In the genomic region with DNA sequence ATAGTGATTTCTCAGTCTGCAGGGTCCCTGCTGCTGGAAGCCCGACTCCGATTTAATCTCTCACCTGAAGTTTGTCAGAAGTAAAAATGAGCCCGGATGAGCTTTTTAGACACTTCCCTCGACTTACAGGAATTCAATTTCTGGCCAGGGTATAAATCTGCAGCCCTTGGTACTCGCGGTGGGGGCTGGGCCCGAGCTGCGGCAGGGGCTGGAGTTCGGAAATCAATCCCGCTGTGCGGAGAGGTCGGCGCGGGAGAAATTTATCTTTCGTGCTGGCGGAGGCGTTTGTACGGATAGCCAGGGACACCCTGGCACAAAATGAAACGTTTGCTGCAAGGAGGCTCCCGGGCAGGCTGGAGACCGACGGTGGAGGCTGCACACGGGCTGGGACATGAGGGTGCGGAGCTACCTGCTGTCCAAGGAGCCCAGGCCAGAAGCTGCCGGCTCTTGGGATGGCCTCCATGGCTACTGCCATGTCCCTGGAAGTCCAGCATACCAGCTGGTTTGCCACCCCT, we compare ENCODE assay signal across 8 mouse cellular contexts. TPM values are rescaled to one million over a fixed set of nuclear protein-coding genes. Genes with fewer than 3 reads are reported as not detected.
A peak's percentile ranks its signal among the peaks of the same experiment; 100 is the strongest.
DNase-seq lines count a peak whose midpoint lies in the region; ATAC-seq and TF ChIP-seq lines count a peak whose summit lies in the region.

No protein-coding gene starts in this region.

- peak overlapping the region; percentile 8 for H3K9ac ChIP-seq in kidney, embryonic 15.5 days
- peak overlapping the region; percentile 50 for H3K9ac ChIP-seq in embryonic facial prominence, embryonic 11.5 days (replicated peaks; ENCODE audit: low read length)
- no peak overlapping the region; the same call in 1 of the 2 replicates for H3K9ac ChIP-seq in hindbrain, postnatal 0 days (replicated peaks; ENCODE audit: low read length)

- H3K4me3 ChIP-seq in kidney, embryonic 15.5 days (replicated peaks) = peak overlapping the region; percentile 37
- peak overlapping the region; percentile 30 for H3K4me3 ChIP-seq in embryonic facial prominence, embryonic 11.5 days (ENCODE audit: low read depth, low read length)
- peak overlapping the region; percentile 13; the same call in 1 of the 2 replicates for H3K4me3 ChIP-seq in hindbrain, postnatal 0 days (ENCODE audit: low read length)

- peaks cover 14% of the 10 kb centered on the region for H3K27me3 ChIP-seq in kidney, embryonic 15.5 days
- H3K27me3 ChIP-seq in embryonic facial prominence, embryonic 11.5 days (ENCODE audit: control insufficient read depth, insufficient read depth, low read length) = no peaks in the 10 kb centered on the region; the same call in 1 of the 2 replicates
- H3K27me3 ChIP-seq in hindbrain, postnatal 0 days (ENCODE audit: insufficient read depth, low read length) = no peaks in the 10 kb centered on the region

- peaks cover 17% of the 10 kb centered on the region for H3K4me1 ChIP-seq in kidney, embryonic 15.5 days
- H3K4me1 ChIP-seq in embryonic facial prominence, embryonic 11.5 days (ENCODE audit: control insufficient read depth, insufficient read depth, low read length) = no peaks in the 10 kb centered on the region; the same call in 1 of the 2 replicates
- peaks cover 11% of the 10 kb centered on the region for H3K4me1 ChIP-seq in hindbrain, postnatal 0 days (ENCODE audit: insufficient read depth, low read length)

- no peak overlapping the region for H3K27ac ChIP-seq in kidney, embryonic 15.5 days
- H3K27ac ChIP-seq in embryonic facial prominence, embryonic 11.5 days (replicated peaks; ENCODE audit: low read depth, low read length) = no peak overlapping the region
- H3K27ac ChIP-seq in hindbrain, postnatal 0 days = no peak overlapping the region

- DNase-seq in kidney, adult 9 months = no peak
- DNase-seq in embryonic facial prominence, embryonic 11.5 days (ENCODE audit: low spot score) = peak; percentile 38
- DNase-seq in hindbrain, postnatal 0 days (ENCODE audit: low spot score) = peak; percentile 56
- peak; percentile 57 for DNase-seq in neural tube, embryonic 10.5 days (ENCODE audit: extremely low spot score, low spot score)
- no peak for DNase-seq in left cerebral cortex, adult 11 months (ENCODE audit: low spot score)
- DNase-seq in right cerebral cortex, postnatal 25 days = no peak
- DNase-seq in layer of hippocampus, postnatal 14 days (ENCODE audit: low spot score in 2 of 2) = no peak

- WGBS in kidney, embryonic 15.5 days = 3% methylated on average over 25 of the region's 25 CpGs
- WGBS in embryonic facial prominence, embryonic 11.5 days = 4% methylated on average over 25 of the region's 25 CpGs
- 6% methylated on average over 25 of the region's 25 CpGs for WGBS in hindbrain, postnatal 0 days

- peak overlapping the region; percentile 64 for H3K4me2 ChIP-seq in kidney, embryonic 15.5 days
- peak overlapping the region; percentile 58 for H3K4me2 ChIP-seq in embryonic facial prominence, embryonic 11.5 days (ENCODE audit: low read depth, low read length)
- H3K4me2 ChIP-seq in hindbrain, postnatal 0 days (ENCODE audit: low read depth, low read length) = peak overlapping the region; percentile 53

- H3K9me3 ChIP-seq in kidney, embryonic 15.5 days (replicated peaks) = no peaks in the 10 kb centered on the region
- H3K9me3 ChIP-seq in embryonic facial prominence, embryonic 11.5 days (replicated peaks; ENCODE audit: control insufficient read depth, low read length) = no peaks in the 10 kb centered on the region
- no peaks in the 10 kb centered on the region for H3K9me3 ChIP-seq in hindbrain, postnatal 0 days (ENCODE audit: low read length)

- no peaks in the 10 kb centered on the region for H3K36me3 ChIP-seq in kidney, embryonic 15.5 days
- no peaks in the 10 kb centered on the region for H3K36me3 ChIP-seq in embryonic facial prominence, embryonic 11.5 days (replicated peaks; ENCODE audit: control insufficient read depth, insufficient read depth, low read depth, low read length)
- no peaks in the 10 kb centered on the region for H3K36me3 ChIP-seq in hindbrain, postnatal 0 days (ENCODE audit: insufficient read depth, low read length)

- ATAC-seq in kidney, embryonic 15.5 days (replicated peaks; ENCODE audit: low FRiP score) = no peak
- no peak for ATAC-seq in embryonic facial prominence, embryonic 11.5 days (replicated peaks; ENCODE audit: insufficient number of reproducible peaks, low FRiP score, low TSS enrichment, low read depth)
- no peak for ATAC-seq in hindbrain, postnatal 0 days

- TF ChIP-seq CTCF in hindbrain, postnatal 0 days (IDR thresholded peaks at IDR 0.05; ENCODE audit: low read depth) = no peak

RNA-seq across cellular contexts. Expression of gene Pin1, which starts 42.9 kb away (rescaled TPM):
- 55.3 and 55.4 TPM in 2 replicates for polyA plus RNA-seq in kidney, embryonic 15.5 days (2015; fragmentation: Nextera tagmentation; extraction: Ambion mirVana)
- polyA plus RNA-seq in embryonic facial prominence, embryonic 11.5 days (2014; fragmentation: Nextera tagmentation; extraction: Ambion mirVana) = 59.5 and 62.5 TPM in 2 replicates
- total RNA-seq in hindbrain, postnatal 0 days (2014; rRNA removed) = 31.7 and 44.3 TPM in 2 replicates
- polyA plus RNA-seq in hindbrain, postnatal 0 days (2015; fragmentation: Nextera tagmentation; extraction: Ambion mirVana) = 65.7 and 68.0 TPM in 2 replicates
- 10 to 100 TPM; 33.8 to 34.0 TPM for total RNA-seq in layer of hippocampus, postnatal 14 days (2021)

RNA-seq across cellular contexts. Expression of gene Fbxl12, which starts 50.2 kb away (rescaled TPM):
- polyA plus RNA-seq in kidney, embryonic 15.5 days (2015; fragmentation: Nextera tagmentation; extraction: Ambion mirVana) = 21.1 and 22.2 TPM in 2 replicates
- polyA plus RNA-seq in embryonic facial prominence, embryonic 11.5 days (2014; fragmentation: Nextera tagmentation; extraction: Ambion mirVana) = 8.5 and 11.5 TPM in 2 replicates
- 16.9 and 18.8 TPM in 2 replicates for total RNA-seq in hindbrain, postnatal 0 days (2014; rRNA removed)
- polyA plus RNA-seq in hindbrain, postnatal 0 days (2015; fragmentation: Nextera tagmentation; extraction: Ambion mirVana) = 11.4 and 13.0 TPM in 2 replicates
- total RNA-seq in layer of hippocampus, postnatal 14 days (2021) = 10 to 100 TPM; 17.9 to 18.9 TPM

RNA-seq across cellular contexts. Expression of gene Olfm2, which starts 51.4 kb away (rescaled TPM):
- polyA plus RNA-seq in kidney, embryonic 15.5 days (2015; fragmentation: Nextera tagmentation; extraction: Ambion mirVana) = 4.7 and 7.1 TPM in 2 replicates
- polyA plus RNA-seq in embryonic facial prominence, embryonic 11.5 days (2014; fragmentation: Nextera tagmentation; extraction: Ambion mirVana) = 11.0 and 13.9 TPM in 2 replicates
- total RNA-seq in hindbrain, postnatal 0 days (2014; rRNA removed) = 317 and 346 TPM in 2 replicates
- polyA plus RNA-seq in hindbrain, postnatal 0 days (2015; fragmentation: Nextera tagmentation; extraction: Ambion mirVana) = 190 and 213 TPM in 2 replicates
- total RNA-seq in layer of hippocampus, postnatal 14 days (2021) = 10 to 100 TPM; 73.0 to 73.1 TPM

RNA-seq across cellular contexts. Expression of gene Ubl5, which starts 52.1 kb away (rescaled TPM):
- polyA plus RNA-seq in kidney, embryonic 15.5 days (2015; fragmentation: Nextera tagmentation; extraction: Ambion mirVana) = 385 and 422 TPM in 2 replicates
- 417 and 447 TPM in 2 replicates for polyA plus RNA-seq in embryonic facial prominence, embryonic 11.5 days (2014; fragmentation: Nextera tagmentation; extraction: Ambion mirVana)
- 169 and 274 TPM in 2 replicates for total RNA-seq in hindbrain, postnatal 0 days (2014; rRNA removed)
- polyA plus RNA-seq in hindbrain, postnatal 0 days (2015; fragmentation: Nextera tagmentation; extraction: Ambion mirVana) = 528 and 550 TPM in 2 replicates
- total RNA-seq in layer of hippocampus, postnatal 14 days (2021) = 100 to 1,000 TPM; 310 to 314 TPM

Comparison
In these comparisons a context has a peak if more than half of its experiments do, and no peak if none do; other contexts are left out.
1. DNase-seq: peak in embryonic facial prominence, embryonic 11.5 days (single experiment), hindbrain, postnatal 0 days (single experiment) and neural tube, embryonic 10.5 days (single experiment); none in kidney, adult 9 months (single experiment), left cerebral cortex, adult 11 months (single experiment), right cerebral cortex, postnatal 25 days (single experiment) and layer of hippocampus, postnatal 14 days (0 of 2).
2. RNA of gene Olfm2, which starts 51.4 kb away (polyA plus RNA-seq): 190 to 213 TPM in hindbrain, postnatal 0 days; 11.0 to 13.9 TPM in embryonic facial prominence, embryonic 11.5 days and 4.7 to 7.1 TPM in kidney, embryonic 15.5 days; every median in the first group is over 10 times any median in the second.
3. Peak in every context shown above with its lines, with median percentiles within 50 percentile points of each other: H3K4me2 ChIP-seq and H3K4me3 ChIP-seq.